Mouse (Mus musculus): ENCODE results near the gene Mettl3. TPM values are rescaled to one million over a fixed set of nuclear protein-coding genes. Genes with fewer than 3 reads are reported as not detected.
"Not testable (repeated sequence)": the region's sequence is repeated elsewhere in the genome, so short reads cannot be mapped to it uniquely, and the experiment has no call there.

Mettl3 gene
- 99.9 and 106 TPM in 2 replicates for total RNA-seq (2014; fragmentation: Nextera tagmentation)
- 80.9 and 82.8 TPM in 2 replicates for total RNA-seq (2017)

DNA sequence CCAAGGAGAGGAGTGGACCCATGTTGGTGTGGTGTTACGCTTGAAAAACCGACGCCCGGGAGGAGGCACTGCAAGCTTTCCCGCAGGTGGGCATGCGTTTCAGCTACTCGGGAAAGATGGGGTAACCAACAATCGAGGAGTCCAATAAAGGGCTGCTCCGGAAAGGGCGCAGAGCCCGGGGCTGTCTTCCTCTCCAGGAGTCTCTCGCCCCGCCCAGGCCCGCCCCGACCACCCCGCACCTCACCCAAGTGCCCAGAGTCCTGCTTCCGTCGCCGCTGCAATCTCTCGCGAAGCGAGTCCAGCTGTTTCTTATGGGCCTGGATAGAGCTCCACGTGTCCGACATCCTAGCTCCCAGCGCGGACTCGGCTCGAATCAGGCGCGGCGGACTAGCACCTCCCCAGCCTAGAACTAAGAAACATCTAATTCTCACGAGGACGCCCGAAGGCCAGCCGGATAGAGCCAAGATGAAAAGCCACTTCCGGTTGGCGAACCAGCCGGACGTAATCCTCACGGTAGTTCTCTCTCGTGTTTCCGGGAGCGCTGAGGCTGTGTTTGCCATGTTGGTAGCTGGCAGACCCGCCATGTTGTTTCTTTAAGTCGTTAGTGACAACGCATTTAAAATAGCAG, at the start of gene Mettl3:
TSS of gene Mettl3 (minus strand) at position 485 of the 628 bp plus-strand sequence.
- ATAC-seq (replicated peaks; ENCODE audit: low FRiP score, low TSS enrichment, poor library complexity, severe bottlenecking) = peak; percentile 94

DNA sequence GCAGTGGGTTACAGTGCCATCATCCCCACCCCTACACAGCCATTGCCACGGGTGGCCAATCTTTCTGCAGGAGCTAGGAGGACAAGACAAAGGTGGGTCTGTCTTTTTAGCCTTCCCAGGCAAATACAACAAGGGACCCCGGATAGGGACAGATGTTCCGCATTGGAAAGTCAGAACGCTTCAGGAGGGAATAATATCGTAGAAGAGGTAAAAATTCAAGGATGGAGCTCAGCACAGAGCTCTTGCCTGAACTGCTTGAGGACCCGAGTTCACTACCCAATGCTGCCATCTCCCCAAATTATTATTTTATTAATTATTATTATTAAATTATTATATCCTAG, 34.6 kb upstream of the Mettl3 start:
- no peak for ATAC-seq (replicated peaks; ENCODE audit: low FRiP score, low TSS enrichment, poor library complexity, severe bottlenecking)

DNA sequence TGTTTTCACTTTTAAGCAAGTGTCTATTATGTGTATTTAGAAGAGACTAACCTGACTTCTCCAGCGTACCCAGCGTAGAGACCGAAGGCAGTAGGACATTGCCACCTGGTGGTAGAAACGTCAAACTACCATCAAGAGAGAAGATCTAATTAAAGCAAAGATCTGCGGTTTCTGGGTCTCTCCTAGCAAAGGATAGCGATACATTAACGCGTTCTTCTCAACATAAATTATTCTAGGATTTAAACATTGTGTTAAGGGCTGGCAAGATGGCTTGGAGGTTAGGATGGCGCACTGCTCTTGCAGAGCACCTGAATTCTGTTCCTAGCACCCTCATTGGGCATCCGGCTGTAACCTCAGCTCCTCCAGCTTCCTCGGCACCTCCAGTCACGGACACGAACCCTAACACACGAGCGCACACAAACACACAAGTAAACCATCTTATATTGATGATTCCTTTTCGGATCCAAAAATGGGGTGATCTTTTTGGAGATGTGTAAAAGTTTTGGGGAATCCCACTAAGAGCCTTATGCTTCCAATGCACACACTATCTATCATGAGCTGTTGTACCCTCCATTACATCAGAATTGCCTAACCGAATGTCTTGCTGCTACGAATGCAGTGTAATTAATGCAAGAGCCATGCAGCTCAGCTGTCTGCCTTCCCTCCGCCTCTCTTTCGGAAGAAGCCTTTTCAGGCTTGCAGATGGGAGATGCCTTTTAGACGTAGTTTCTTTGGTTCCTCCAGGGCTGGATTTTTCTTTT, 34.0 kb upstream of the Mettl3 start:
- ATAC-seq (replicated peaks; ENCODE audit: low FRiP score, low TSS enrichment, poor library complexity, severe bottlenecking) = peak; percentile 79

DNA sequence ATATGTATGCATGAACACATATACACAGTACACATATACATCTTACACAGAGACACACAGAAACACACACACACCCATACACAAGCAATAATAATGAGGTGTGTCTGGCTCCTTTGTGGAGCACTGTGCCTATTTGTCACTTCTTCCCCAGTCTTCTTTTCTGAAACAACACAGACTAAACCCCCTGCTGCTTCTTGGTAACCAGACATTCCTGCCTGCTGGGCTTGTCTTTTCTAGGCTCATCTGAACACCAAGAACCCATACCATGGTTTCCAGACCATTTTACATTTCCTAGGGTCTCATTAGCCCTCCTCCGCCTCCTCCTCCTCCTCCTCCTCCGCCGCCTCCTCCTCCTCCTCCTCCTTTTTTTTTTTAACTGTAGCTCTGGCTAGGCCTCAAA, 27.2 kb upstream of the Mettl3 start:
- no peak for ATAC-seq (replicated peaks; ENCODE audit: low FRiP score, low TSS enrichment, poor library complexity, severe bottlenecking)

DNA sequence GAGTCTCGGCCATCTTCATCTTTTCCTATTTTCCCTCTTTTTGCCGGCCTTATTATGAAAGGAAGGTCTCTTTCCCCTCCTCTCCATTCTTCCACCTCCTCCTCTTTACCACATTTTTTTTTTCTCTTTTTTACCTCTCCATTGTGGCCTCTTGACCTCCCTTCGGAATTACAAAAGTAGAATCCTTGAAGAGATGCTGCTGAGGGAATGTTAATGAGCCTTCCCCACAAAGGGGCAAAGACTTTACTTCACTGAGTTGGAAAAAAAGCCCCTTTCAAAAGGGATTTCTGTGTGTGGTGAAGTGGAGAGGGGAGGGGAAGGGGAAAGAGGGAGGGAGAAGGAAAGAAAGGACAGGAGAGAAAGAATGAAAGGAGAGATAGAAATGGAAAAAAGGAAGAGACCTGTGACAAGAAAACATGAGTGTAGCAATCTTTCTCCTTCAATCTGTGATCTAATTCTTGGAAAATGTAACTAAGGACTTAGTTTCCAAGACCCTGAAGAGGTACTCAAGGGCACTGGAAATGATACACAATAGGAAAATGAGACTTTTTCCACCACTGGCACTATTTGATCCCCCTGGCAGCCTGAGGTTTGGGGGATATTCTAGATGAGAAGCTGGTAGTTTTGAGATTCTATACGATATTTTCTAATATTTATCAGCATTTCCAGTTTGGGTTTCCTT, 26.3 kb upstream of the Mettl3 start:
- ATAC-seq (replicated peaks; ENCODE audit: low FRiP score, low TSS enrichment, poor library complexity, severe bottlenecking) = no peak

DNA sequence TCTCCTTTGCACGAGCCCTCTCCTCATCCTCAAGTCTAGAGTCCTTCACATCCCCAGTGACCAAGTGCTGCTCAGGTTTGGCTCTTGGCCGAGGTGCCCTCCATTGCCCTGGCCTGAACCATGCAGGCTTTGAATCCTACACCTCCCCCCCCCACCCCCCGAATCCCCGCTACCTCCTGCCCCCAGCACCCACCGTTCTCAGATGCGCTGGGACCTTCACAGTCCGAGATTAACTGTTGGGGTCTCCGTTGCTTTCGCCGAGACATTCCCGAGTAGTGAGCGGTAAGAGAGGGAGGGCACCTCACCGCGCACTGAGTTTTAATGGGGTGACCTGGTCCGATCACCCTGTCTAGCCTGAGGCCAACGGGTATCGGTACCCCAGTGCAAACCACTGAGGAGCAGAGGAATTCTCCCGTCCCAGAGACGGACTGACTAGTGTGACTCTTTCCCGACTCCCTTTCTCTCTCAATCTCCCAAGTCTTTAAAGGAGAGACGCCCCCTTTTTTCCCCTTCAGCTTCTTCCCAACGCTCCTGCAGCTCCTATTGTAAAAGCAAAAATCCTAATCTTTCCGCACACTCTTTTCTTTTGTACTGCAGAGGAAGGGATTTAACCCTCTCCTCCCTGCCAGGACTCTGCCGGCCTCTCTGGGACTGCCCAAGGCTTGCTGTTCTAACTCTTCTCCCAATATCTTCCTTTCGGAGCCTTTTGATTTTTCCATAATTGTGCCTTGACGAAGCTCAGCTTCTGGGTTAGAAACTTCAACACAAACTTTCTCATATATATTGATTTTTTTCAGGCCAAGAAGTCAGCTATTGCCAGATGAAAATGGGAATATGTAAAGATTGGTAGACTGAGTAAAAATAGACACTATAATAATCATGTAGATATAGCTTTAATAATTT, 23.2 kb upstream of the Mettl3 start, which contains the start of gene Sall2:
TSS of gene Sall2 (minus strand) at position 853 of the 903 bp plus-strand sequence.
- no peak for ATAC-seq (replicated peaks; ENCODE audit: low FRiP score, low TSS enrichment, poor library complexity, severe bottlenecking)

DNA sequence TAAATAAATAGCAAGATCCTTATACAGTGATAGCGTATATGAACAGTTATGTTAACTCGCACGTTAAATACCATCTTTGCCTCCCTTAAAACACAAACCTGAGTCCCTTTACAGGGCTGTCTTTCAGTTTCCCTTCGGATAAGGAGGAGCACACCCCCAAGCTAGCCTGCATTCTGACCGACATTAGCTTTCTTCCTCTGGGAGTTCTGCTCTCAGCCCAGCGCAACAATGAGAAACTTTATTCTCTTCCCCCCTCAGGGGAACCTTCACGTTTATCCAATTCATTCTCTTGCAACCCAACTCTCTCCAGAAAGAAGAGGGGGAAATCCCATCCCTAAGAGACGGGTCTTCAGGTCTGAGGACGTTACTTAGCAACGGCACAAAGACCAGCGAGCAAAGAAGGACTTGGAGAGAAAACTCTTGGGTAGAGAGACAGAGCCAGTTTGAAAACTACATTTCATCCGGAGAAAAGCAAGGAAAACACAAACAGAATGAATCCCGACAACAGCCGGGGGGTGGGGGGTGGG, 22.5 kb upstream of the Mettl3 start:
- ATAC-seq (replicated peaks; ENCODE audit: low FRiP score, low TSS enrichment, poor library complexity, severe bottlenecking) = no peak

DNA sequence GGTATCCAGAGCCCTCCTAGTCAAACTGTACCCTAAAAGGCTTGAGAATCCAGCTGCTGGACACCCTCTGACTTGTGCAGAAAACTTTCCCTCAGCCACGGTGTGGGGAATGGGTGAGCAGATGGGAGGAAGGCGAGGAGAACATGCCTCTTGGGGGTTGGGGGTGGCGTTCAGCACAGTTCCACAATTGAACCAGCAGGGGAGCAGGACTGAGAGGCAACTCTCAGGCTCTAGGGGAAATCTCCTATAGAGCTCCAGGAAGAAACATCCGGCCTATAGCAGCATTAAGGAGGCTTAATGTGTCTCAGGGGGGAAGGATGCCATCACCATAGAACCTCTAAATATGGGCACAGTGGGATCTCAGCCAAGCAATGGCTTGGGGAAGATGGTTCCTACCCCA, 21.0 kb upstream of the Mettl3 start:
- ATAC-seq (replicated peaks; ENCODE audit: low FRiP score, low TSS enrichment, poor library complexity, severe bottlenecking) = peak; percentile 65; the same call in 1 of the 2 replicates

DNA sequence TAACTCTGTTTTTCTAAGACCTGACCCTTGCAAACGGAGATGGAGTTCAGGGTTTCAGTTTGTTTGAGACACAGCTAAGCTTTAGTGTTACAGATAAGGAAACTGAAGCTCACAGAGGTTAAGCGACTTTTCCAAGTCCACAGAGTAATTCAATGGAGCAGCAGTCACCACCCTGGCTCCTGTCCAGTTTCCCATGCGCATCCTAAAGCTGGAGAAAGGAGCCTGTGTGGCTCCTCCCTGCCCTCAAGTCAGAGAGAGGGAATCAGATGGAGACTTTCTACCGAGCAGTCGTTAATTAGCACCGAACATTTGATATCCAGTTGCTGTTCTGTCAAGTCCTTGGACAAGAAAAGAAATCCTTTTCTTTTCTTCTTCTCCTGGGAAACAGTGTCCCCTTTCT, 14.4 kb upstream of the Mettl3 start:
- ATAC-seq (replicated peaks; ENCODE audit: low FRiP score, low TSS enrichment, poor library complexity, severe bottlenecking) = no peak

DNA sequence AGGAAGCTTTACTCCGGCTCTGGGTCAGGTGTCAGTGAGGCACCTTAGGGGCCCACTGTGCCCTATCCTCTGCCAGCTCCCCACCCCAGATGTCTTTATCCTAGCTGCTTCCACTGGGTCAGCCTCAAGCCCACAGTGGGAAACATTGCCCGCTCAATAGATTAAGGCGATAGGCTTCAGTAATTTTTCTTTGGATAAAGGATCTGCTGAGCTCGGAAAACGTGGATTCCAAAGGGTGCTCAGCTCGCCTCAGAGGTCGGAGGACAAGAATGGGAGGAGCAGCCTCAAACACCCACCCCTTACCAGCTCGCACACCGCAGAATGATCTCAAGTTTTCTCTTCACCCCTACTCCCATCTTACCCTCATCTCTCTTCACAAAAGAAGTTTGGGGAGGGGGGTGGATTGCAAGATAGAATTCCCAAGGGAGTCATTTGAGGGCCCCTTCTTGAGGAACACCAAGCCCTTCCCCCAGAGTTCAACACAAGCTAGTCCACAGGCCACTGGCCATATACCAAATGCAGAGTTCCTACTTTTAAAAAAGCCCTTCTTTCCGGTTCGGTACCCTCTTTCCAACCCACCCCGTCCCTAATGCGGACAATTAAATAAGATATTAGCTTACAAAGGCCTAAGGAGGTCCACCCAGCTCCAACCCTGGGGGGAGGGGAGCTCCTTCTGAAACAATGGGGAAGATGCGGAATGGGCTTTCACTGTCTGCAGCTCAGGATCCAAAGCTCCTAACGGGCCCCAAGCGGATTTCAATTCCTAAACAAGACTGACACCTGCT, 11.7 kb upstream of the Mettl3 start:
- no peak for ATAC-seq (replicated peaks; ENCODE audit: low FRiP score, low TSS enrichment, poor library complexity, severe bottlenecking)

DNA sequence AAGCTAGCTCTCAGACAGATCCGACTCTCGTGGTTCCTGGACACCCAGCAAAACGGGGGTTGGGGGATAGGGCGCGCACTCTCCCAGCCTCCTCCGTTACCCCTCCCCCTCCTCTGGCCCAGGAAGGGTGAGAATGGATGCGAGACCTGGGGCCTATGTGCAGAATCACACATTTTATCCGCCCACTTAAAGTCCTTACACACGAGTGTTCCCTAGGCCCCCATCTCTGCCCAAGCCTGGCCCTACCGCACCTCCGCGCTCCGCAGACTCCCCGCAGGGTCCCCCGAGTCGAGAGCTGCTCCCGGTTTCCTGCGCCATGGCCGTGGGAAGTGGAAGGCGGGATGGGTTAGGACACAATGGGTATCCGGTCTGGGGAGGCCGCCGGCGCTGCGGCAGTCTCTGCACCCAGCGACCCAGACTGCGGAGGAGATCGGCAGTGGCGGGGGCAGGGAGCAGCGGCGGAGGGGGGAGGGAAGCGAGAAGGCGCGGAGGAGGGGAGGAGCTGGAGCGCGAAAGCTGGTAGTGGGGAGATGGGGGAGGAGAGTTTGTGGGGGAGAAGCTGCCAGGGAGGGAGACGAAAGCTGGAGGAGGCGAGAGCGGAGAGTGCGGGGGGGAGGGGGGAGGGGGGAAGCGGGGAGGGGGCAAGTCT, 11.0 kb upstream of the Mettl3 start:
- peak; percentile 68 for ATAC-seq (replicated peaks; ENCODE audit: low FRiP score, low TSS enrichment, poor library complexity, severe bottlenecking)

DNA sequence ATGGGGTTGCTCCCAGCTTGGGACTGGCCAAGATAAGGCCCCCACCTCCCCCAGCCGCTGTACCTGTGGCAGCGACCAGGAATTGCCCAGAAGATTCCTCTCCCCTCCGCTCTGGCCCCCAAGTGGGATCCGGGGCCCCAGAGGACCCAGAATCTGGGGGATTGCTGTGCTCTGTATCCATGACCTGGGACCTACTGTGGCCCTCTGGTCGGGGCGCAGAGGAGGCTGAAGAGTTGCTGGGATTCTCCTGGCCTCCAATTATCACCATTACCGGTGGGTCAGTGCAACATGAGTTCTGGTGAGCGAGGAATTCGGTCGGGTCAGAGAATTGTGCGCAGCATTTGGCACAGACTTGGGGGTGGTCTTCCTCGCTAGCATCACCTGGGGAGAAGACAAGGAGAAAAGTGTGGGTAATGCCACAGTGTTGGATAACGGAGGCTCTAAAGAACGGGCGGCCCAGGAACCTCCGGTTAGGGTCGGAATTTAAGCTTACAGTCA, 10.4 kb upstream of the Mettl3 start:
- peak; percentile 3; the same call in 1 of the 2 replicates for ATAC-seq (replicated peaks; ENCODE audit: low FRiP score, low TSS enrichment, poor library complexity, severe bottlenecking)

DNA sequence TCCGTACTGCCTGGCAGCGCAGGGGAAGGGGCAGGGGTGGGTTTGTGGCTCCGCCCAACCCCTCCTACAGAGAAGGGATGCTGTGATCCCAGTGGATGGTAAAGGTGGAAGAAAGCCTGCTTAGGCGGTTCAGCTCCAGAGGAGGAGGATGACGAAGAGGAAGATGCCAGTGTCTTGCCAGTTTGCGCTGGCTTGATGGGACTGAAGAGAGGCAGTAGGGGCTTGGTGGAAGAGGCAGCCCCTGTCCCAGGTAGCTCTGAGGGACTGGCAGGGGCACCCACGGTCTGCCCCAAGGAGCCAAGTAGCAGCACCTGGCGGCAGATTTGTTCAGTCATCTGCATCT, 9.9 kb upstream of the Mettl3 start:
- ATAC-seq (replicated peaks; ENCODE audit: low FRiP score, low TSS enrichment, poor library complexity, severe bottlenecking) = no peak

DNA sequence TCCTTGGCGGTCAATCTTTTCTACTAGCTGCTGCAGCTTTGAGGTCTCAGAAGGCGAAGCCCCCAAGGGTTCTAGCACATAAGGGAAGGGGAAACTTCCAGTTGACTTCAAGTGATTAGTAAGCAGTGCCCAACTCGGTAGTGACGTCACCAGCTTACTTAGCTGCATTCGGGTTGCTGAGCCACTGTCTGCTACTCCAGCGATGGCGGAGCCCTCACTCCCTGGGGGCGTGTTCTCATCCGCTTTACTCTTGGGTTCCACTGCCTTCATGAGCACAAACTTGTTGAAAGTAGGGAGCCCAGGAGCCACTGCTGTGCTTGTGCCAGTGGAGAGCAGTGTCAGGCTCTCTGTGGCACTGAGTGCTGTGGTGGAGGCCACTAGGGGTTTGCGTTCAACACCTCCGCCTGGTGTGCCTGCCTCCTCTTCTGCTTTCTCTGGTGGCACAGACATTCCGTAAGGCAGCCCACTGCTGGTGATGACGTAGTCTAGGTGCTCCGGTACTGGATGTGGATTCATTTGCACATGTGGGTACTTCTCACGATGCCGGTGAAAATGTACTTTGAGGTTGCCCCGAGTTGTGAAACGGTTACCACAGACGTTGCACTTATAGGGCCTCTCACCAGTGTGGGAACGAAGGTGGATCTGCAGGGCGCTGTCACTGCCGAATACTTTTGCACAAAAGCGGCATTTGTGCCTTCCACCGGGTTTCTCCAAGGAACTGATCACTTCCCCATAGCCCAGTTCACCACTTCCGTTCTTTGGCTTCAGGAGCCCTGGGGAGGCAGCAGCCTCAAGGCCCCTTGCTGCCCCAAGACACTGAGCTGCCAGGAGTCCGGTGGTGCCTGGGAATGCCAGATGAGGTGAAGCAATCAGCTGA, 9.2 kb upstream of the Mettl3 start:
- ATAC-seq (replicated peaks; ENCODE audit: low FRiP score, low TSS enrichment, poor library complexity, severe bottlenecking) = no peak

DNA sequence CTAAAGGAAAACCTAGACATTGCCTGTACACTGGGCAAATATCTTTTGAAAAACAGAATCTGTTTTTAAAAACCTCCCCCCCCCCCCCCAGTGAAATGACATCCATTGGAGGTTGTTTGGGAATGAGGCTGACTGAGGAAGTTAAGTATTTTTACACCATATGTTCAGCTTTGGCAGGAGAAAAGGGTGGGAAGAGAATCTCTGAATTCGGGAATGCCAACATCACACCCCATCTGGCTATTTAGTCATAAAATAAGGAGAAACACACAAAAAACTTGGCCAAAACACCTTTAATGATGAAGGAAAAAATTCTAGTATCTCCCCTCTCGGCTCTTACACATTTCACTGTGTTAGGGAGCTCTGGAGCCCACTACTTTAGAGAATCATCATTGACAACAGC, 6.0 kb upstream of the Mettl3 start:
- no peak for ATAC-seq (replicated peaks; ENCODE audit: low FRiP score, low TSS enrichment, poor library complexity, severe bottlenecking)

DNA sequence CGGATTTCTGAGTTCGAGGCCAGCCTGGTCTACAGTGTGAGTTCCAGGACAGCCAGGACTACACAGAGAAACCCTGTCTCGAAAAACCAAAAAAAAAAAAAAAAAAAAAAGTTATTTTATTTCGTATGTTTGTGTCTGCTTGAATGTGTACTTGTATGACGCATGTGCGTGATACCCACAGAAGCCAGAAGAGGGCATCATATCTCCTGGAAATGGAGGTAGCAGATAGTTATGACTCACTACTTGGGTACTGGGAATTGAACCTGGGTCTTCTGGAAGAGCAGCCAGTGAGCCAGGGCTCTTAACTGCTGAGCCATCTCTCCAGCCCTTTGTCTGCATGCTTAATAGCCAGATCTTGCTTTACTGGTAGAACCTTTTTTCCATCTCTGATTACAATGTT, 5.4 kb upstream of the Mettl3 start:
- ATAC-seq (replicated peaks; ENCODE audit: low FRiP score, low TSS enrichment, poor library complexity, severe bottlenecking) = not testable (repeated sequence)

DNA sequence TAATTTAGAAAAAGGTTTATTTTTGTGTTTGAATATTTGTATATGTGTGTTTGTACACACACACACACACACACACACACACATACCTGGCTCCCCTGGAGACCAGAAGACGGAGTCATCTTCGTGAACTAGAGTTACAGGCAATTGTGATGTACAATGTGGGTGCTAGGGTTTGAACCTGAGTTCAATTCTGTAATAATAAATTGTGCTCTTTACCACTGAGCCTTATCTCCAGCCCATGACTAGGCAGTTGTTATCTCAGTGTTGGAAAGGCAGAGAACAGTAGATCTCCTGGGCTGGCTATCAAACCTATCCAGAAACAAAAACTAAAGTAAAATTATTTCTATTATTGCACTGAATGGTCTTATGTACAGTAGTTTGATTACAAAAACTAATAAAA, 1.2 kb upstream of the Mettl3 start:
- peak; percentile 59 for ATAC-seq (replicated peaks; ENCODE audit: low FRiP score, low TSS enrichment, poor library complexity, severe bottlenecking)

Data from megakaryocyte-erythroid progenitor cell, adult 5-6 weeks (primary cell).